Mouse (Mus musculus): ENCODE results near the gene Ogdhl. TPM values are rescaled to one million over a fixed set of nuclear protein-coding genes. Genes with fewer than 3 reads are reported as not detected.

Ogdhl gene
- total RNA-seq, 2 experiments from 2014 or later, result not detected

- no peak for ATAC-seq (replicated peaks; ENCODE audit: low FRiP score, poor library complexity, severe bottlenecking)
These were observed 50.7 kb downstream of the Ogdhl start for GRCm38 (mm10) chr14:32372510-32372909.

GRCm38 (mm10) chr14:32379395-32380098, 57.7 kb downstream of the Ogdhl start:
- ATAC-seq (replicated peaks; ENCODE audit: low FRiP score, poor library complexity, severe bottlenecking), result no peak

GRCm38 (mm10) chr14:32380099-32380480, 58.3 kb downstream of the Ogdhl start:
- no peak for ATAC-seq (replicated peaks; ENCODE audit: low FRiP score, poor library complexity, severe bottlenecking)

- ATAC-seq (replicated peaks; ENCODE audit: low FRiP score, poor library complexity, severe bottlenecking), result no peak
These were observed 59.2 kb downstream of the Ogdhl start for GRCm38 (mm10) chr14:32381066-32381465.

- no peak for ATAC-seq (replicated peaks; ENCODE audit: low FRiP score, poor library complexity, severe bottlenecking)
These were observed 59.8 kb downstream of the Ogdhl start for GRCm38 (mm10) chr14:32381619-32382018.

GRCm38 (mm10) chr14:32388196-32388595, 66.4 kb downstream of the Ogdhl start, which contains the start of gene 1700024G13Rik:
TSS of gene 1700024G13Rik (minus strand) at chr14:32388391.
- no peak for ATAC-seq (replicated peaks; ENCODE audit: low FRiP score, poor library complexity, severe bottlenecking)

Other genes starting within 250 kb of the Ogdhl start
- 0.58 and 3.1 TPM in 2 replicates for gene Oxnad1, start 236.6 kb upstream of the Ogdhl start, total RNA-seq (2015; ENCODE audit: low replicate concordance)
- gene Oxnad1, start 236.6 kb upstream of the Ogdhl start, total RNA-seq (2017; ENCODE audit: low replicate concordance), result 6.8 and 9.5 TPM in 2 replicates
- gene Dph3, start 236.3 kb upstream of the Ogdhl start, total RNA-seq (2015; ENCODE audit: low replicate concordance), result 0.77 and 15.9 TPM in 2 replicates
- gene Dph3, start 236.3 kb upstream of the Ogdhl start, total RNA-seq (2017; ENCODE audit: low replicate concordance), result 10.4 and 30.1 TPM in 2 replicates
- gene Msmb, start 180.0 kb upstream of the Ogdhl start, total RNA-seq (2015; ENCODE audit: low replicate concordance), result not detected in 2 replicates
- 5.2 TPM in 1 of 2 replicates, not detected in the other for gene Msmb, start 180.0 kb upstream of the Ogdhl start, total RNA-seq (2017; ENCODE audit: low replicate concordance)
- gene Ncoa4, start 162.2 kb upstream of the Ogdhl start, total RNA-seq (2015; ENCODE audit: low replicate concordance), result 661 and 684 TPM in 2 replicates
- gene Ncoa4, start 162.2 kb upstream of the Ogdhl start, total RNA-seq (2017; ENCODE audit: low replicate concordance), result 773 and 931 TPM in 2 replicates
- 41.2 and 49.4 TPM in 2 replicates for gene Timm23, start 120.1 kb upstream of the Ogdhl start, total RNA-seq (2015; ENCODE audit: low replicate concordance)
- gene Timm23, start 120.1 kb upstream of the Ogdhl start, total RNA-seq (2017; ENCODE audit: low replicate concordance), result 11.2 and 15.3 TPM in 2 replicates
- 12.7 and 19.2 TPM in 2 replicates for gene Parg, start 120.1 kb upstream of the Ogdhl start, total RNA-seq (2015; ENCODE audit: low replicate concordance)
- gene Parg, start 120.1 kb upstream of the Ogdhl start, total RNA-seq (2017; ENCODE audit: low replicate concordance), result 28.6 and 39.1 TPM in 2 replicates
- gene 1700024G13Rik, start 66.4 kb downstream of the Ogdhl start, total RNA-seq (2015; ENCODE audit: low replicate concordance), result not detected in 2 replicates
- not detected in 2 replicates for gene 1700024G13Rik, start 66.4 kb downstream of the Ogdhl start, total RNA-seq (2017; ENCODE audit: low replicate concordance)
- gene Slc18a3, start 142.8 kb downstream of the Ogdhl start, total RNA-seq (2015; ENCODE audit: low replicate concordance), result not detected in 2 replicates
- not detected in 2 replicates for gene Slc18a3, start 142.8 kb downstream of the Ogdhl start, total RNA-seq (2017; ENCODE audit: low replicate concordance)
- gene Chat, start 144.0 kb downstream of the Ogdhl start, total RNA-seq (2015; ENCODE audit: low replicate concordance), result not detected in 2 replicates
- gene Chat, start 144.0 kb downstream of the Ogdhl start, total RNA-seq (2017; ENCODE audit: low replicate concordance), result not detected in 2 replicates
- 2.9 and 5.4 TPM in 2 replicates for gene Ercc6, start 191.5 kb downstream of the Ogdhl start, total RNA-seq (2015; ENCODE audit: low replicate concordance)
- gene Ercc6, start 191.5 kb downstream of the Ogdhl start, total RNA-seq (2017; ENCODE audit: low replicate concordance), result 7.0 and 9.3 TPM in 2 replicates

Data from erythroblast, adult 5-6 weeks (primary cell).